Mouse (Mus musculus) embryo, embryonic 9.5 days (tissue): ENCODE data around the gene Gipc1.

ENCODE experiments used
- DNase-seq: peaks from one replicate; pipeline ENCODE4 v3.0.0-alpha.2; 2017; ENCODE audit errors: extremely low spot score

The Gipc1 gene

GRCm38 (mm10) chr8:83680603-83681002 lies 28.1 kb downstream of the Gipc1 start:
- no peak for DNase-seq

GRCm38 (mm10) chr8:83681099-83681498 lies 28.6 kb downstream of the Gipc1 start:
- peak; percentile 62 for DNase-seq

GRCm38 (mm10) chr8:83684517-83684916 lies 32.0 kb downstream of the Gipc1 start:
- no peak for DNase-seq

- DNase-seq = no peak
Measured at GRCm38 (mm10) chr8:83689264-83689663, 36.8 kb downstream of the Gipc1 start.

- no peak for DNase-seq
Measured at GRCm38 (mm10) chr8:83693609-83694236, 41.2 kb downstream of the Gipc1 start.

GRCm38 (mm10) chr8:83694369-83695160 lies 42.1 kb downstream of the Gipc1 start:
- DNase-seq = no peak

- DNase-seq = no peak
Measured at GRCm38 (mm10) chr8:83695351-83696106, 43.1 kb downstream of the Gipc1 start.

GRCm38 (mm10) chr8:83697374-83698220 lies 45.1 kb downstream of the Gipc1 start:
- no peak for DNase-seq

- DNase-seq = peak; percentile 35
Measured at GRCm38 (mm10) chr8:83698291-83698660, 45.8 kb downstream of the Gipc1 start.

- DNase-seq = peak; percentile 88
Measured at GRCm38 (mm10) chr8:83698661-83699453, 46.4 kb downstream of the Gipc1 start, which contains the start of gene Pkn1. TSS of gene Pkn1 (minus strand) at chr8:83699179.

- no peak for DNase-seq
Measured at GRCm38 (mm10) chr8:83699566-83699965, 47.1 kb downstream of the Gipc1 start.

- no peak for DNase-seq
Measured at GRCm38 (mm10) chr8:83700423-83701085, 48.1 kb downstream of the Gipc1 start.

- no peak for DNase-seq
Measured at GRCm38 (mm10) chr8:83703426-83703825, 50.9 kb downstream of the Gipc1 start.

GRCm38 (mm10) chr8:83706411-83706810 lies 53.9 kb downstream of the Gipc1 start:
- DNase-seq = no peak

- DNase-seq = no peak
Measured at GRCm38 (mm10) chr8:83707554-83707953, 55.1 kb downstream of the Gipc1 start.
